Mouse (Mus musculus): ENCODE data around the gene Mapk13. TPM values are rescaled to one million over a fixed set of nuclear protein-coding genes. Genes with fewer than 3 reads are reported as not detected.

The Mapk13 gene
- polyA plus RNA-seq, 1 experiment: not detected

DNA sequence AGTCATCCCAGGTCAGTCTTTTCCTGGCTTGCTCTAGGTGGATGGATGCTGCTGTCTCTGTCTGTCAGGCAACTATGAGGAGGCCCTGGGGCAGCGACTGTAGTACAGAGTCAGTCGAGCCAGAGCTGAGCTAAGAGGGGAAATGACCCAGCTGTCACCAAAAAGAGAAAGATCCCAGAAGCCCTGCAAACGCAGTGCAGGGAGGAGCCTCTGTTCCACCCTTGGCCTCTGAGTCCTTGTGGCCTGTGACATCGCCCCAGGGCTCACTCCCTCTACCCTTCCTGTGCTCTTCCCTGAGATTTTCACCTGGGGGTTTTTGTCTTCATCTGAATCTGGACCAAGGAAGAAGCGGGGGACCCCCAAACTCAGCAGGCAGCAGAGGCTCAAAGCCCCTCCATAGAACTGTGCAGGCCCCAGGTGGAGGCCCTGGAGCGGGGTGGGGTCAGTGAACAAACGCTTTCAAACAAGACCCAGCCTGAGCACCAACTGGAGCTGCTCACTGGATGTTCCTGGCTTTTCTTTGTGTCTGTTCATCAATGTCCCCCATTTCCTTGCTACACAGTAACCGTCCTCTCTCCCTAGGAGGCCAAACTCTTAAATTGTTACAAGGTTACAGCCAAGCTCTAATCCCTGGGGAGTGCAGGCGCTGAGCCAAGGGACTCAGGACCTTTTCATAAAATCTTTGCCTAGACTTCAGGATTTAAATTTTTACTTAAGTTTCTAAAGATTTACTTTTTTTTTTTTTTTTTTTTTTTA is 12.4 kb downstream of the Mapk13 start:
- Histone ChIP-seq H3K36me3 (ENCODE audit: control insufficient read depth) (no peaks in the 10 kb centered on the region), H3K4me1 (ENCODE audit: control insufficient read depth) (peaks cover 17% of the 10 kb centered on the region), H3K9me3 (ENCODE audit: control insufficient read depth, low read length) (no peaks in the 10 kb centered on the region), H3K27me3 (ENCODE audit: control insufficient read depth) (no peaks in the 10 kb centered on the region), H3K4me3 (replicated peaks) (no peak overlapping the region)
- no peak for TF ChIP-seq TAL1 (IDR thresholded peaks at IDR 0.05; ENCODE audit: low read length)
- no peak for TF ChIP-seq GATA1 (IDR thresholded peaks at IDR 0.05; ENCODE audit: low read length)

DNA sequence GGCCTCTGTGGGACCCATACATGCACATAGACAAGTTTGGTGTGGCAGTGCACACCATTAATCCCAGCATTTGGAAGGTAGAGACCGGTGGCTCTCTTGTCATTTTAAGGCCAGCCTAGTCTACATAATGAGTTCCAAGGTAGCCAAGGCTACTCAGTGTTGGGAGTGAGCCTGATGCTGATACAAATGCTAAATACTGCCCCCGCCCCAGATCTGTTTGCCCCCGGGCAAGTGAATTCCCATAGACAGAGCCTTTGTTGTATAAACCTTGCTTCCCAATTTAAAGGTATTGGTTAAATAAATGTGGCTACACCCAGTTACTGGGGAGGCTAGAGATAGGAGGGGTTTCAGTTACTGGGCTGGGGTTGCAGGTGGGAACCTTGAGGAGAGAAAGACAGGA is 15.9 kb downstream of the Mapk13 start:
- no peaks in the 10 kb centered on the region for H3K9me3 ChIP-seq (ENCODE audit: control insufficient read depth, low read length)
- TF ChIP-seq GATA1 (IDR thresholded peaks at IDR 0.05; ENCODE audit: low read length) (no peak), TAL1 (IDR thresholded peaks at IDR 0.05; ENCODE audit: low read length) (no peak)
- H3K27me3 ChIP-seq (ENCODE audit: control insufficient read depth): no peaks in the 10 kb centered on the region
- H3K4me1 ChIP-seq (ENCODE audit: control insufficient read depth): peaks cover 9% of the 10 kb centered on the region
- no peaks in the 10 kb centered on the region for H3K36me3 ChIP-seq (ENCODE audit: control insufficient read depth)
- H3K4me3 ChIP-seq (replicated peaks): no peak overlapping the region

DNA sequence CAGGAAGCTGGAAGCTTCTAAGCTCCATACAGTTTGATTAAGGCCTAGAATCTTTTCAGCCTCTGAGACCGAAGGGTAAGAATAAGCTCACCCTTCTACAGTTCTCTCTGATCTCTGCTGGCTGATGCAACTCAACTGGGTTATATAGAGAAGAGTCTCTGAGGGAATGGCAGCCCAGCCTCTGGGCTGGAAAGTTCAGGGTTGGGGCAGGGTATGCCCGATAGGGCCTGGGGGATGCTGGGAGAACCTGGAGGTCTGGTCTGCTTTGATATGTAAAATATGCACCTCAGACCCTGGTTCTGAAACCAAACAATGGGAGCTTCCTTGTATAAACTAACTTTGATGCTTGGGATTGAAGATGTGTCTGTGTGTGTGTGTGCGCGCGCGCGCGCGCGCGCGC is 18.4 kb downstream of the Mapk13 start:
- TF ChIP-seq TAL1 (IDR thresholded peaks at IDR 0.05; ENCODE audit: low read length) (no peak), GATA1 (IDR thresholded peaks at IDR 0.05; ENCODE audit: low read length) (no peak)
- no peaks in the 10 kb centered on the region for H3K9me3 ChIP-seq (ENCODE audit: control insufficient read depth, low read length)
- peaks cover 2% of the 10 kb centered on the region; the same call in 1 of the 2 replicates for H3K4me1 ChIP-seq (ENCODE audit: control insufficient read depth)
- H3K36me3 ChIP-seq (ENCODE audit: control insufficient read depth): no peaks in the 10 kb centered on the region
- H3K27me3 ChIP-seq (ENCODE audit: control insufficient read depth): peaks cover 2% of the 10 kb centered on the region; the same call in 1 of the 2 replicates
- H3K4me3 ChIP-seq (replicated peaks): no peak overlapping the region

DNA sequence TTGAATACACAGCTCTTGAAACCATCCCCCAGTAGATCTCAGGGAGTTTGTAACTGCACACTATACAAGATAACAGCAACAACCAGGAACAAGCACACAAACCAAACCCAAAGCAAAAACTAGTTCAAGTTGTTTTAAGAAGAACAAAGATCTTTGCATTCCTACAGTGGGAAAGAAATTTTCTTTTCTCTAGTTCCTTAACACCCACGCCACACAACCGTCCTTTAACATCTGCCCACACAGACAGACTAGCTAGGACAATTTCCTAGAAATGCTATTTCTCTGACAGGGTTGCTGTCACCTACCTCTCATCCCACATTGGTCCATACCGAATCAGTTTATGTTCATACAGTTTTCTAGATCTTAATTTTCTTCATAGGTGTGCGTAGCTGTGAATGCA is 27.9 kb downstream of the Mapk13 start:
- H3K27me3 ChIP-seq (ENCODE audit: control insufficient read depth): peaks cover 28% of the 10 kb centered on the region
- peaks cover 23% of the 10 kb centered on the region for H3K4me1 ChIP-seq (ENCODE audit: control insufficient read depth)
- no peak for TF ChIP-seq TAL1 (IDR thresholded peaks at IDR 0.05; ENCODE audit: low read length)
- no peak for TF ChIP-seq GATA1 (IDR thresholded peaks at IDR 0.05; ENCODE audit: low read length)
- no peak overlapping the region for H3K4me3 ChIP-seq (replicated peaks)
- peaks cover 6% of the 10 kb centered on the region for H3K36me3 ChIP-seq (ENCODE audit: control insufficient read depth)
- H3K9me3 ChIP-seq (ENCODE audit: control insufficient read depth, low read length): peaks cover 17% of the 10 kb centered on the region

DNA sequence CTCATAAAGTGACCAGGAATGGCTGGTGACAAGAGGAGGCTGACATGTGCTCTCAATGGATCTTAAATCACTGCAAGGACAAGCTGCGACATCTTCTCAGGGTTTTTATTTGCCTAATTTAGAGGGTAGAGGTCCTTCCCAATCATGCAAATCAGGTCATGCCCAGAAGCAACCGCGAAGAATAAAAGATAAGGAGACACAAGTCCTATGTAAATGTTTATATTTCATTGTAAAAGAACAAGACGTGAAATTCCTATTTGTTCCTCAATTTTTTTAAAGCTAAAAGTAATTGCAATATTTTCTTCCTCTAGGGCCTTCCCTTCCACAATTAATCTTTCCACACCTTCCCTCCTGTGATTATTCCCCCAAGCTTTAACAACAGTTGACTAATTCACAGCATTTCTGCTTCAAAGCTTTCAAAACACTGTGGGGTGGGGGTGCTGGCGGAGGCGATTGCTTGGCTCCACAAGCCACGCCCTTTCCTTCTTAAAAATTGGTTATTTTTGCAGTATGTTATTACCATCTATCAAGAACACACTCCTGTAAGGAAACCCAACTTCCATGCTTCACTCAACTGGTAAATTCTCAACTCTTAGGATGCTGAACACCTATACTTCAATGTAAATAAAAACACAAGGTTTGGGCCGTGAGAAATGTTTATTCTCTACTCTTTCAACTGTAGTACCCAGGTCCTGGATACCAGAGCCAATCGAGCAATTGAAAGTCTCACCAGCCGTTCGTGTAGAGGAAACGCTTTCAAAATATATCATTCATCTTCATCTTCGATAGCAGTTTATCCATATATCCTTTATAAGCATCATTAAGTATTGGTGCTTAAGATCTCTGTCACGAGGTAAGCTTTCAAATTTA is 30.4 kb downstream of the Mapk13 start:
- Histone ChIP-seq H3K4me1 (ENCODE audit: control insufficient read depth) (peaks cover 47% of the 10 kb centered on the region), H3K4me3 (replicated peaks) (peak overlapping the region; percentile 76), H3K9me3 (ENCODE audit: control insufficient read depth, low read length) (peaks cover 17% of the 10 kb centered on the region), H3K36me3 (ENCODE audit: control insufficient read depth) (peaks cover 30% of the 10 kb centered on the region), H3K27me3 (ENCODE audit: control insufficient read depth) (peaks cover 16% of the 10 kb centered on the region)
- TF ChIP-seq TAL1 (IDR thresholded peaks at IDR 0.05; ENCODE audit: low read length) (no peak), GATA1 (IDR thresholded peaks at IDR 0.05; ENCODE audit: low read length) (no peak)

DNA sequence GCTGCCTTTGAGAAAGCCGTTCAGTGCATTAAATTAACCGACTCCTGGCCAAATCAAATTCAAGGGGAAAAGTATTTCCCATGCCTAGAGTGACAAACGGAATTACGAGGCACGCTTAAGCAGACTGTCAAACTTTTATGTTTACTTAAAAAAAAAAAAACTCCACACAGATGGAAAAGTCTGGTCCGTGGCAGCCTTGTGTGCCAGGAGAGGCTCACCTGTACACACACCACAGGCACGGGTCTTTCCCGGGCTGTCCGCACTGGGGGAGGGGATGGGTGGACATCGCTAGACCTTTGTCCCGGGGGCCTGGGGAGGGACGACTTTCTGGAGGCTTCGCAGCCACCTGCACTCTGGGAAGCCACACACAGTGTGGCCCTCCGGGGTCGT is 31.2 kb downstream of the Mapk13 start:
- peaks cover 13% of the 10 kb centered on the region for H3K27me3 ChIP-seq (ENCODE audit: control insufficient read depth)
- TF ChIP-seq GATA1 (IDR thresholded peaks at IDR 0.05; ENCODE audit: low read length) (no peak), TAL1 (IDR thresholded peaks at IDR 0.05; ENCODE audit: low read length) (no peak)
- H3K4me1 ChIP-seq (ENCODE audit: control insufficient read depth): peaks cover 55% of the 10 kb centered on the region
- H3K36me3 ChIP-seq (ENCODE audit: control insufficient read depth): peaks cover 35% of the 10 kb centered on the region
- H3K4me3 ChIP-seq (replicated peaks): peak overlapping the region; percentile 76
- peaks cover 18% of the 10 kb centered on the region for H3K9me3 ChIP-seq (ENCODE audit: control insufficient read depth, low read length)

DNA sequence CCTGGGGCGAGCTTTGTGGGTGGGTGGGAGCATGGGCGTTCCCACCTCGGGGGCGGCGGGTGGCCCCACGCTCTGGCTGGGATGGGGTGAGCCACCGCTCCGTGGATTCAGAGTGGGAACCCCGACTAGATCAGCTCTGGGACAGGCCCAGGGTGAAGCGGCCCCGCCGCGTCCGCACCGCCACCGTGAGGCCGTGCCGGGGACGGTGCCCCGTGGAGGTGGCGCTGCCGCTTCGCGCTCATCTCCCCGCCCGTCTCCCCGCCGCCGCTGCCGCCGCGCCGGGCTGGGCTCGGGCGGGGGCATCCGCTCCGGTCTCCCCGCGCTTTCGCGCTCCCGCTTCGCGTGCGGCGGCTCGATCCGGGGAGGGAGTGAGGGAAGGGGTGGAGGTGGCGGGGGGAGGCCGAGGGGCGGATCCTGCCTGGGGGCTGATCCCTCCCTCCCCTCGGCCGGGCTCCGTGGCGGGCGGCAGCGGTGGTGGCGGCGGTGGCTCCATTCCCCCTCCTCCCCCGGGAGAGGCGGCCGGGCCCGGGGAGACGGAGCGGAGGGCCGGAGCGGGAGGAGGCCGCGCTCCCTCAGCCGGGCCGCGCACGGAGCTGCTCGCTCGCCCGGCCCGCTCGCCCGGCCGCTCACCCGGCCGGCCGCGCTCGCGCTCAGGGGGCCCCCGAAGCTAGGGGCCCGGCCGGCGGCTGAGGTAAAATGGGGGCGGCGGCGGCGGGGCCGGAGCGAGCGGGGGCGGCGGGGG is 31.7 kb downstream of the Mapk13 start, which contains the start of gene Brpf3:
Gene Brpf3 (plus strand): TSS at position 420 of the 742 bp plus-strand sequence.
- H3K4me1 ChIP-seq (ENCODE audit: control insufficient read depth): peaks cover 60% of the 10 kb centered on the region
- peaks cover 38% of the 10 kb centered on the region for H3K36me3 ChIP-seq (ENCODE audit: control insufficient read depth)
- peak within 1 kb of the TSS; percentile 76 for H3K4me3 ChIP-seq (replicated peaks)
- H3K9me3 ChIP-seq (ENCODE audit: control insufficient read depth, low read length): peaks cover 20% of the 10 kb centered on the region
- TF ChIP-seq TAL1 (IDR thresholded peaks at IDR 0.05; ENCODE audit: low read length) (no peak), GATA1 (IDR thresholded peaks at IDR 0.05; ENCODE audit: low read length) (no peak)
- H3K27me3 ChIP-seq (ENCODE audit: control insufficient read depth): peaks cover 10% of the 10 kb centered on the region

DNA sequence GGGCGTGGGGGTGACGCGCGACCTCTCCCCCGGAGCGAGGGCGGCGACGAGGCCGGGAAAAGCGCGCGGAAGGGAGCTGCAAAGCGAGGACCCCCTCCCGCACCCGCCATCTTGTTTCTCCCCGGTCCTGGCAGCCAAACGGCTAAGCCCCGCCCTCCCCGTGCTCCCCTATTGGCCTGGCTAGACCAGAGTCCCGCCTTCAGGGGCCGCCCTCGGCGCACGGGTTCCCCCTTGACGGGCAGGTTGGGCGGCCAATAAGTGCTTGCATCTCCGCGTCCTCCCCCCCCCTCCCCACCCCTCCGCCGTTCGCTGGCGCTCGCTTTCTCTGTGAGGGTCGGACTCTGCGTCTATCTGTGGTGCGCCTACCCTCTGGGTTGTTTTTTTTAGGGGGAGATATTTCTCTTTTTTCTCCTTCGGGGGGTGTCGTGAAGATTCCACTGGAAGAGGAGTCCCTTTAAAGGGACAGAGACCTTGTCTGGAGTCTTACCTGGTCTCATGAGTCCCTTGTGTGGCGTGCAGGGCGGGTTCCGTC is 32.4 kb downstream of the Mapk13 start:
- Histone ChIP-seq H3K9me3 (ENCODE audit: control insufficient read depth, low read length) (peaks cover 20% of the 10 kb centered on the region), H3K27me3 (ENCODE audit: control insufficient read depth) (peaks cover 10% of the 10 kb centered on the region), H3K36me3 (ENCODE audit: control insufficient read depth) (peaks cover 45% of the 10 kb centered on the region), H3K4me3 (replicated peaks) (peak overlapping the region; percentile 76), H3K4me1 (ENCODE audit: control insufficient read depth) (peaks cover 67% of the 10 kb centered on the region)
- TF ChIP-seq GATA1 (IDR thresholded peaks at IDR 0.05; ENCODE audit: low read length) (no peak), TAL1 (IDR thresholded peaks at IDR 0.05; ENCODE audit: low read length) (no peak)
